Mouse (Mus musculus) regulatory T cell (primary cell): ENCODE results near the gene Ehmt2.
"Not testable (repeated sequence)": the region's sequence is repeated elsewhere in the genome, so short reads cannot be mapped to it uniquely, and the experiment has no call there.

Experiments
- in situ Hi-C: fragments of 300-600 bp; cut with MboI, MseI; formaldehyde crosslinking; loops from one replicate; pipeline ENCODE4 v1.15.1; 2025; ENCODE audit warnings: high pct_unique_total_duplicates

The Ehmt2 gene

DNA sequence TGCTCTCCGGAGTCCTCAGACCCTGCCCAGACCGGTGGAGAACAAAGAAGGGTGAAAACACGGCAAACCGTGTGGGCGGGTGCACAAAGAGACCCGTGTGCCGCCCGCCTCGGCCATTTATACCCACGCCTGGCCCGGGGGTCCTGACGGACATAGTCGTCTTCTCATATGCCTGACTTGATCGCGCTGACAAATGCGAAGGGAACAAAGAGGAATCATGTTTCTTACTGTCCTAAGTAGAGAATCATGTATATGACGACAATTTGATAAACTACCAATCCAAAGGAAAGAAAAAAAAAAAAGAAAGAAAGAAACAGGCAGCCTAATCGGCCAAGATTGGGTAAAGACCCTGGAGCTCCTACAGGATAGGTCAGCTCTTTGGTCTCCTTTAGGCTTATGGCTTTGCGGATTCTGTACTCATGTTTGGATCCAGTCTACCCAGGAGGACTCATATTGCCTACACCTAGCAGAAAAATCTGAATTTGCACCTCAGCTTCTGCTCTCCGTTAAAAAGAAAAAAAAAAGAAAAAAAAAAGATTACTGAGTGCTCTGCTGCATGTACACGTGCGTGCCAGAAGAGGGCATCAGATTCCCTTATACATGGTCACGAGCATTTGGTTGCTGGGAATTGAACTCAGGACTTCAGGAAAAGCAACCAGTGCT, 54.2 kb downstream of the Ehmt2 start:
- in situ Hi-C loops: no loop called here

GRCm38 (mm10) chr17:34953258-34953657, 55.0 kb downstream of the Ehmt2 start:
- in situ Hi-C loops: no loop called here

DNA sequence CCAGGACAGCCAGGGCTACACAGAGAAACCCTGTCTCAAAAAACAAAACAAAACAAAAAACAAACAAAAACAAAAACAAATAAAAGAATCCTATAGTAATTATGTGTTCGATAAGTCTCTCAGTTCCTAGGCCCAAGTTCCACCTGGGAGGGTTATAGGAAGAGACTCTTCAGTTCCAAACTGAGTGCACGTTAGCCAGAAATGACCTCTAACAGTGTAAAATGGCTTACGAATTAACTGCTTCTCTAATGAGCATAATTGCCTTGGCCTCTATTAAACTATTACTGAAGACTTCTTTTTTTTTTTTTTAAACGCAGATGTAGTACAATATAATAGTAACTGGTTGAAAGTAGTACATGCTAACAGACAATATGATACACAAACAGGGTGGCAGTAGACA, 55.6 kb downstream of the Ehmt2 start:
- in situ Hi-C loops: no loop called here

DNA sequence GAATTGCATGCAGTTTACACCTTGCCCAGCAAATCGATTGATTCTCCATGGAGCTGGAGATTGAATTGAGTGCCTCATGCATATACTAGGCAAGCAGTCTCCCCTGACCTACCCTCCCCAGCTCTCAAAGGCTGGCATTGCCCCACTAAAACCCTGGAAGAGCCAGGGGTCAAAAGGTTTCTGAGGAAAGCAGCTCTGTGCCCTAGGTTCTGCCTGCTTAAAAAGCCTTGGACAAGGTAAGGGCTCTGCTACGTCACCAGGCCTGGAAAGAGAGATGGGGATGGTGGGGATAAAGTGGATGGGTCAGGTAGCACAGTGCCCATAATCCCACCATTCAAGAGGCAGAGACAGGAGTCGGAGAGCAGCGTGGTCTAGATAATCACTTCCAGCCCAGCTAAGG, 56.6 kb downstream of the Ehmt2 start:
- in situ Hi-C loops: no loop called here

DNA sequence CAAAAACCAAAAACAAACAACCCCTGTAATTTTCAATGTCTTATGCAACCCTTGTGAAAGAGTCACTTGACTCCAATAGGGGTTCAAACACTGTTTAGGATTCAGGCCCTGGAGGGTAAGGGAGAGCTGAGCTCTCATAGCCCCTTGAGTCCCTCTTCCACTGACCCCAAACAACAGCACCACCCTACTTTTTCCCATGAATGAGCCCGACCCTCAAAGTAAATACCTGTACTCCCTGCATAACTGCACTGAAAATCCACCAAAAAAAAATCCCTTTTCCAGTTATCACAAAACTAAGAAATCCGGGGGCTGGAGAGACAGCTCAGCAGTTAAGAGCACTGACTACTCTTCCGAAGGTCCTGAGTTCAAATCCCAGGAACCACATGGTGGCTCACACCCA, 57.6 kb downstream of the Ehmt2 start:
- in situ Hi-C loops: no loop called here

- in situ Hi-C loops: no loop called here
Observed at GRCm38 (mm10) chr17:34956340-34956739, 58.1 kb downstream of the Ehmt2 start.

DNA sequence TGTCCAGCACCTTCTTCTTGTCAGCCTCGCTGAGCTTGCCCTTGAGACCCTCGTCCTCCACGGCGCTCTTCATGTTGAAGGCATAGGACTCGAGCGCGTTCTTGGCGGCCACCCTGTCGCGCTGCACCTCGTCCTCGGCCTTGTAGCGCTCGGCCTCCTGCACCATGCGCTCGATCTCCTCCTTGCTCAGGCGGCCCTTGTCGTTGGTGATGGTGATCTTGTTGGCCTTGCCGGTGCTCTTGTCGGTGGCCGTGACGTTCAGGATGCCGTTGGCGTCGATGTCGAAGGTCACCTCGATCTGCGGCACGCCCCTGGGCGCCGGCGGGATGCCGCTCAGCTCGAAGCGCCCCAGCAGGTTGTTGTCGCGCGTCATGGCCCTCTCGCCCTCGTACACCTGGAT, 59.0 kb downstream of the Ehmt2 start:
- in situ Hi-C loops: not testable (repeated sequence)

GRCm38 (mm10) chr17:34957966-34958365, 59.7 kb downstream of the Ehmt2 start:
- in situ Hi-C loops: not testable (repeated sequence)

GRCm38 (mm10) chr17:34958734-34959129, 60.5 kb downstream of the Ehmt2 start:
- in situ Hi-C loops: not testable (repeated sequence)

GRCm38 (mm10) chr17:34959130-34959778, 61.0 kb downstream of the Ehmt2 start, which contains the start of gene Hspa1b:
Hspa1b (minus strand) TSS chr17:34959238.
- in situ Hi-C loops: not testable (repeated sequence)

- in situ Hi-C loops: no loop called here
Observed at GRCm38 (mm10) chr17:34959881-34960515, 61.7 kb downstream of the Ehmt2 start.

- in situ Hi-C loops: no loop called here
Observed at GRCm38 (mm10) chr17:34960702-34961493, 62.6 kb downstream of the Ehmt2 start.

DNA sequence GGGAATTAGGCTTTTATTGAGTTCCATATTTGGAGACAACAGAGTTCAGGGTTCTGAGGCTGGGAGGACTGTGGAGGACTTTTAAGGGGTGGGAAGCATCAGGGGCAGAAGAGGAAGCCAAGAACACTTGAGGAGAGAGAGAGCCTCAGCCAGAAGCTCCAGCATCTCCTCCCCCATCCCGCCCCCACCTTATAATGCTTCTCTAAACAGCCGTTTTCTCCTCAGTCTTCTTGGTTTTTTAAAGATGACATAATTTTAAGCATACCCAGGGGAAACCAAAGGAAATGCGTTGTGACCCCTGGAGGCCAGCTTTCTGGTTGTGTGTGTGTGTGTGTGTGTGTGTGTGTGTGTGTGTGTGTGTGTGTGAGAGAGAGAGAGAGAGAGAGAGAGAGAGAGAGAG, 63.9 kb downstream of the Ehmt2 start:
- in situ Hi-C loops: no loop called here

GRCm38 (mm10) chr17:34962841-34963240, 64.6 kb downstream of the Ehmt2 start:
- in situ Hi-C loops: no loop called here
